In the genomic region with DNA sequence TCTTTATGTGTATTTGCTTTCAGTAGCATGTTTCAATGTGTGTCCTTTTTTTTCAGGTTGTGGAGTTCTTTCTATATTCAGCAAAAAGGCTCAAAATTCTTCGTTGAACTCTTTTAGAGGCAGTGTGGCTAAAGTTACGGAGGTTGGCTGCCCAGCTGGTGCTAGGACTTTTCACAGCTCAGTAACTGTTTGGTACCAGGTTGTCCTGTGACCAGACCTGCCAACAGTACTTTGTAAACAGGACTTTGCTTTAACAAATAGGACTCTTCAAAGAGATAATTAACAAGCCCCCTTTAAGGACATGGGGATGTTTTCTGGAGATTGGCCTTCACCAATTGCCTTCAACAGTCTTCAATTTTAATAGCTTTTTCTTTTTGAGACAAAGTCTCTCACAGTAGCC, we compare ENCODE assay signal across 13 mouse cellular contexts. TPM values are rescaled to one million over a fixed set of nuclear protein-coding genes. Genes with fewer than 3 reads are reported as not detected.
DNase-seq lines count a peak whose midpoint lies in the region; ATAC-seq and TF ChIP-seq lines count a peak whose summit lies in the region.
"Had no signal": no experiment of that assay in that cellular context is flagged by ENCODE, and none has a peak within 500 bp of the region (broad histone marks: within the 10 kb centered on the region; RNA-seq: fewer than 3 reads in every experiment).

No protein-coding gene starts in this region.

- peak overlapping the region; percentile 78; the same call in 1 of the 2 replicates for H3K4me2 ChIP-seq in liver, embryonic 11.5 days
- no peak overlapping the region for H3K4me2 ChIP-seq in liver, embryonic 12.5 days
- peak overlapping the region; percentile 91; the same call in 1 of the 2 replicates for H3K4me2 ChIP-seq in embryonic facial prominence, embryonic 15.5 days (replicated peaks)
- H3K4me2 ChIP-seq in intestine, postnatal 0 days (replicated peaks; ENCODE audit: low read depth), result peak overlapping the region; percentile 96; the same call in 1 of the 2 replicates
- H3K4me2 ChIP-seq in limb, embryonic 15.5 days, result 0 out of 2 replicates have a peak overlapping the region, but pooled peaks have one; percentile 86

- 0 out of 2 replicates have a peak, but pooled peaks cover 2% of the 10 kb centered on the region for H3K27me3 ChIP-seq in liver, embryonic 11.5 days (replicated peaks; ENCODE audit: control insufficient read depth, insufficient read depth, low read length)
- H3K27me3 ChIP-seq in liver, embryonic 12.5 days (replicated peaks), result peaks cover 10% of the 10 kb centered on the region; the same call in 1 of the 2 replicates
- no peaks in the 10 kb centered on the region for H3K27me3 ChIP-seq in embryonic facial prominence, embryonic 15.5 days
- no peaks in the 10 kb centered on the region for H3K27me3 ChIP-seq in intestine, postnatal 0 days (replicated peaks; ENCODE audit: control insufficient read depth, insufficient read depth, low read length)
- no peaks in the 10 kb centered on the region for H3K27me3 ChIP-seq in limb, embryonic 15.5 days

- H3K4me1 ChIP-seq in liver, embryonic 11.5 days (replicated peaks; ENCODE audit: control insufficient read depth, insufficient read depth, low read length), result 0 out of 2 replicates have a peak, but pooled peaks cover 4% of the 10 kb centered on the region
- H3K4me1 ChIP-seq in liver, embryonic 12.5 days, result peaks cover 9% of the 10 kb centered on the region
- 0 out of 2 replicates have a peak, but pooled peaks cover 6% of the 10 kb centered on the region for H3K4me1 ChIP-seq in embryonic facial prominence, embryonic 15.5 days
- H3K4me1 ChIP-seq in intestine, postnatal 0 days (replicated peaks; ENCODE audit: control insufficient read depth, insufficient read depth, low read length), result peaks cover 3% of the 10 kb centered on the region; the same call in 1 of the 2 replicates
- H3K4me1 ChIP-seq in limb, embryonic 15.5 days, result peaks cover 10% of the 10 kb centered on the region; the same call in 1 of the 2 replicates

- H3K36me3 ChIP-seq in liver, embryonic 11.5 days (ENCODE audit: control insufficient read depth, insufficient read depth, low read length), result no peaks in the 10 kb centered on the region
- H3K36me3 ChIP-seq in liver, embryonic 12.5 days, result peaks cover 8% of the 10 kb centered on the region
- peaks cover 9% of the 10 kb centered on the region for H3K36me3 ChIP-seq in embryonic facial prominence, embryonic 15.5 days
- H3K36me3 ChIP-seq in intestine, postnatal 0 days (ENCODE audit: control insufficient read depth, insufficient read depth), result no peaks in the 10 kb centered on the region
- H3K36me3 ChIP-seq in limb, embryonic 15.5 days, result peaks cover 13% of the 10 kb centered on the region

- 61% methylated on average over 2 of the region's 2 CpGs for WGBS in liver, embryonic 11.5 days
- WGBS in liver, embryonic 12.5 days (ENCODE audit: insufficient replicate concordance), result 56% methylated on average over 2 of the region's 2 CpGs
- 74% methylated on average over 2 of the region's 2 CpGs for WGBS in embryonic facial prominence, embryonic 15.5 days
- 76% methylated on average over 2 of the region's 2 CpGs for WGBS in intestine, postnatal 0 days
- WGBS in limb, embryonic 15.5 days, result 63% methylated on average over 2 of the region's 2 CpGs

- H3K4me3 ChIP-seq in liver, embryonic 11.5 days (ENCODE audit: low read depth, low read length), result no peak overlapping the region
- no peak overlapping the region for H3K4me3 ChIP-seq in liver, embryonic 12.5 days
- H3K4me3 ChIP-seq in embryonic facial prominence, embryonic 15.5 days (replicated peaks), result peak overlapping the region; percentile 72
- no peak overlapping the region for H3K4me3 ChIP-seq in intestine, postnatal 0 days (ENCODE audit: low read depth, low read length)
- H3K4me3 ChIP-seq in limb, embryonic 15.5 days, result no peak overlapping the region

- no peak for DNase-seq in liver, embryonic 11.5 days (ENCODE audit: low spot score)
- no peak for DNase-seq in urinary bladder, adult 18-20 months (ENCODE audit: low spot score in 2 of 2)
- no peak for DNase-seq in left cerebral cortex, adult 8-10 months (ENCODE audit: low spot score in 2 of 2)
- no peak for DNase-seq in ovary, postnatal 36 days (ENCODE audit: low spot score)
- DNase-seq: forebrain, postnatal 0 days; spleen, adult 18-20 months; thymus, postnatal 36 days had no signal

- no peak overlapping the region for H3K9ac ChIP-seq in liver, embryonic 11.5 days (ENCODE audit: low read depth, low read length)
- H3K9ac ChIP-seq in liver, embryonic 12.5 days, result no peak overlapping the region
- no peak overlapping the region for H3K9ac ChIP-seq in embryonic facial prominence, embryonic 15.5 days
- no peak overlapping the region for H3K9ac ChIP-seq in intestine, postnatal 0 days (ENCODE audit: low read depth, low read length)
- H3K9ac ChIP-seq in limb, embryonic 15.5 days, result no peak overlapping the region

- no peak for TF ChIP-seq CTCF in intestine, postnatal 0 days (IDR thresholded peaks at IDR 0.05; ENCODE audit: low read depth)

- H3K27ac ChIP-seq in liver, embryonic 11.5 days (ENCODE audit: low read depth, low read length), result no peak overlapping the region
- H3K27ac ChIP-seq in liver, embryonic 12.5 days, result no peak overlapping the region
- H3K27ac ChIP-seq in embryonic facial prominence, embryonic 15.5 days (replicated peaks), result no peak overlapping the region
- no peak overlapping the region for H3K27ac ChIP-seq in intestine, postnatal 0 days (ENCODE audit: low read depth, low read length)
- no peak overlapping the region for H3K27ac ChIP-seq in limb, embryonic 15.5 days

- no peak for ATAC-seq in liver, embryonic 11.5 days (replicated peaks; ENCODE audit: low FRiP score)
- no peak for ATAC-seq in liver, embryonic 12.5 days
- ATAC-seq in embryonic facial prominence, embryonic 15.5 days (ENCODE audit: insufficient number of reproducible peaks, low FRiP score, low TSS enrichment, low read depth), result no peak
- ATAC-seq in intestine, postnatal 0 days, result no peak
- no peak for ATAC-seq in limb, embryonic 15.5 days (ENCODE audit: insufficient number of reproducible peaks, low FRiP score, low TSS enrichment, low read depth)

- peaks cover 3% of the 10 kb centered on the region; the same call in 1 of the 2 replicates for H3K9me3 ChIP-seq in liver, embryonic 11.5 days (ENCODE audit: control insufficient read depth, low read length)
- peaks cover 6% of the 10 kb centered on the region; the same call in 1 of the 2 replicates for H3K9me3 ChIP-seq in liver, embryonic 12.5 days (replicated peaks)
- H3K9me3 ChIP-seq in embryonic facial prominence, embryonic 15.5 days (replicated peaks), result no peaks in the 10 kb centered on the region; the same call in 1 of the 2 replicates
- H3K9me3 ChIP-seq in intestine, postnatal 0 days (ENCODE audit: control insufficient read depth), result no peaks in the 10 kb centered on the region
- no peaks in the 10 kb centered on the region for H3K9me3 ChIP-seq in limb, embryonic 15.5 days

RNA-seq across cellular contexts. Expression of gene Hykk, which starts 1.1 kb away (rescaled TPM):
- 1.9 and 2.3 TPM in 2 replicates for polyA plus RNA-seq in liver, embryonic 11.5 days (2014; fragmentation: Nextera tagmentation; extraction: Ambion mirVana)
- polyA plus RNA-seq in liver, embryonic 12.5 days (2016; fragmentation: Nextera tagmentation; extraction: Ambion mirVana), result 1.8 TPM in 2 replicates
- polyA plus RNA-seq in embryonic facial prominence, embryonic 15.5 days (2015; fragmentation: Nextera tagmentation; extraction: Ambion mirVana), result 4.7 and 5.4 TPM in 2 replicates
- 1.1 and 1.2 TPM in 2 replicates for polyA plus RNA-seq in intestine, postnatal 0 days (2015; fragmentation: Nextera tagmentation; extraction: Ambion mirVana)
- 4.3 and 5.0 TPM in 2 replicates for polyA plus RNA-seq in limb, embryonic 15.5 days (2015; fragmentation: Nextera tagmentation; extraction: Ambion mirVana)
- total RNA-seq in left cerebral cortex, adult 8-10 months (2022), result 1 to 10 TPM; 2.2 to 2.7 (median 2.6) TPM

RNA-seq across cellular contexts. Expression of gene Psma4, which starts 32.4 kb away (rescaled TPM):
- 326 and 329 TPM in 2 replicates for polyA plus RNA-seq in liver, embryonic 11.5 days (2014; fragmentation: Nextera tagmentation; extraction: Ambion mirVana)
- 211 and 216 TPM in 2 replicates for polyA plus RNA-seq in liver, embryonic 12.5 days (2016; fragmentation: Nextera tagmentation; extraction: Ambion mirVana)
- 280 and 290 TPM in 2 replicates for polyA plus RNA-seq in embryonic facial prominence, embryonic 15.5 days (2015; fragmentation: Nextera tagmentation; extraction: Ambion mirVana)
- 239 and 257 TPM in 2 replicates for polyA plus RNA-seq in intestine, postnatal 0 days (2015; fragmentation: Nextera tagmentation; extraction: Ambion mirVana)
- polyA plus RNA-seq in limb, embryonic 15.5 days (2015; fragmentation: Nextera tagmentation; extraction: Ambion mirVana), result 289 and 291 TPM in 2 replicates
- 100 to 1,000 TPM; 110 to 125 (median 115) TPM for total RNA-seq in left cerebral cortex, adult 8-10 months (2022)

RNA-seq across cellular contexts. Expression of gene AY074887, which starts 32.6 kb away (rescaled TPM):
- polyA plus RNA-seq in liver, embryonic 11.5 days (2014; fragmentation: Nextera tagmentation; extraction: Ambion mirVana), result 0.91 and 1.3 TPM in 2 replicates
- 0.48 and 0.61 TPM in 2 replicates for polyA plus RNA-seq in liver, embryonic 12.5 days (2016; fragmentation: Nextera tagmentation; extraction: Ambion mirVana)
- polyA plus RNA-seq in embryonic facial prominence, embryonic 15.5 days (2015; fragmentation: Nextera tagmentation; extraction: Ambion mirVana), result 0.92 and 1.0 TPM in 2 replicates
- 0.41 and 0.47 TPM in 2 replicates for polyA plus RNA-seq in intestine, postnatal 0 days (2015; fragmentation: Nextera tagmentation; extraction: Ambion mirVana)
- polyA plus RNA-seq in limb, embryonic 15.5 days (2015; fragmentation: Nextera tagmentation; extraction: Ambion mirVana), result 0.79 and 1.00 TPM in 2 replicates
- not detected for total RNA-seq in left cerebral cortex, adult 8-10 months (2022)
- total RNA-seq: forebrain, postnatal 0 days; layer of hippocampus, postnatal 25 days had no signal
- polyA plus RNA-seq: cortical plate, adult 2 months had no signal

RNA-seq across cellular contexts. Expression of gene Ireb2, which starts 54.6 kb away (rescaled TPM):
- 31.3 TPM in 2 replicates for polyA plus RNA-seq in liver, embryonic 11.5 days (2014; fragmentation: Nextera tagmentation; extraction: Ambion mirVana)
- polyA plus RNA-seq in liver, embryonic 12.5 days (2016; fragmentation: Nextera tagmentation; extraction: Ambion mirVana), result 17.9 and 18.2 TPM in 2 replicates
- 26.2 and 27.2 TPM in 2 replicates for polyA plus RNA-seq in embryonic facial prominence, embryonic 15.5 days (2015; fragmentation: Nextera tagmentation; extraction: Ambion mirVana)
- polyA plus RNA-seq in intestine, postnatal 0 days (2015; fragmentation: Nextera tagmentation; extraction: Ambion mirVana), result 17.7 and 19.6 TPM in 2 replicates
- 23.2 and 26.6 TPM in 2 replicates for polyA plus RNA-seq in limb, embryonic 15.5 days (2015; fragmentation: Nextera tagmentation; extraction: Ambion mirVana)
- 10 to 100 TPM; 44.4 to 53.0 (median 48.8) TPM for total RNA-seq in left cerebral cortex, adult 8-10 months (2022)
